Mouse (Mus musculus) forebrain, embryonic 12.5 days (tissue): ENCODE measurements at regions not wholly inside any gene's neighbourhood (a gene's known extent, or its start where the extent isn't known, plus 50 kb on each side); places are given as distances from the start of the nearest gene placed in this dataset.

Experiments used
- ATAC-seq: fragments of 200-750 bp; cut with Nextera tagmentation; 2 replicates; pipeline ENCODE4 v1.8.0; 2017; ENCODE audit warnings: moderate TSS enrichment; ENCODE audit not compliant: low FRiP score
- H3K27ac ChIP-seq: fragments of 300-500 bp; sonication (generic); 2 replicates; pipeline ENCODE4 v1.5.1; 2016; ENCODE audit warnings: mild to moderate bottlenecking
- H3K27me3 ChIP-seq: fragments of 300-500 bp; sonication (generic); 2 replicates; pipeline ENCODE4 v1.6.1; 2016; ENCODE audit warnings: mild to moderate bottlenecking
- H3K36me3 ChIP-seq: fragments of 300-500 bp; sonication (generic); replicated peaks from 2 replicates; pipeline ENCODE4 v1.6.1; 2016; ENCODE audit warnings: mild to moderate bottlenecking
- H3K4me1 ChIP-seq: fragments of 300-500 bp; sonication (generic); 2 replicates; pipeline ENCODE4 v1.6.1; 2016
- H3K4me2 ChIP-seq: fragments of 300-500 bp; sonication (generic); 2 replicates; pipeline ENCODE4 v1.6.1; 2016; ENCODE audit warnings: mild to moderate bottlenecking, moderate library complexity
- H3K4me3 ChIP-seq: fragments of 300-500 bp; sonication (generic); replicated peaks from 2 replicates; pipeline ENCODE4 v1.5.1; 2016; ENCODE audit warnings: mild to moderate bottlenecking
- H3K9ac ChIP-seq: fragments of 300-500 bp; sonication (generic); 2 replicates; pipeline ENCODE4 v1.6.1; 2016; ENCODE audit warnings: mild to moderate bottlenecking
- H3K9me3 ChIP-seq: fragments of 300-500 bp; sonication (generic); 2 replicates; pipeline ENCODE4 v1.6.1; 2016
- WGBS: fragments of 180-500 bp; shearing (Covaris S2); methylation state at CpG from one replicate; pipeline ENCODE4 v1.1.7; 2016; 5-methylcytosine and 5-hydroxymethylcytosine counted together

GRCm38 (mm10) chr9:30521556-30522240, 94.8 kb downstream of the Snx19 start:
- 0 out of 2 replicates have a peak, but pooled peaks cover 7% of the 10 kb centered on the region for H3K4me1 ChIP-seq
- H3K4me2 ChIP-seq: no peak overlapping the region
- H3K36me3 ChIP-seq: no peaks in the 10 kb centered on the region
- no peak overlapping the region for H3K27ac ChIP-seq
- 84% methylated on average over 6 of the region's 6 CpGs for WGBS
- no peak overlapping the region for H3K9ac ChIP-seq
- H3K27me3 ChIP-seq: no peaks in the 10 kb centered on the region
- no peak for ATAC-seq
- no peak overlapping the region for H3K4me3 ChIP-seq
- no peaks in the 10 kb centered on the region for H3K9me3 ChIP-seq

- WGBS: 51% methylated on average over 9 of the region's 9 CpGs
- H3K4me3 ChIP-seq: no peak overlapping the region
Measured at GRCm38 (mm10) chr9:30520853-30521439, 94.0 kb downstream of the Snx19 start.

GRCm38 (mm10) chr9:30520116-30520515, 93.2 kb downstream of the Snx19 start:
- WGBS: 59% methylated on average over 1 of the region's 1 CpGs
- Histone ChIP-seq H3K9me3 (no peaks in the 10 kb centered on the region), H3K4me1 (0 out of 2 replicates have a peak, but pooled peaks cover 7% of the 10 kb centered on the region), H3K9ac (no peak overlapping the region), H3K4me2 (no peak overlapping the region), H3K36me3 (no peaks in the 10 kb centered on the region), H3K27ac (no peak overlapping the region), H3K4me3 (no peak overlapping the region), H3K27me3 (no peaks in the 10 kb centered on the region)
- no peak for ATAC-seq

More at GRCm38 (mm10) chr9:30520853-30521439, 94.0 kb downstream of the Snx19 start:
- Histone ChIP-seq H3K9me3 (no peaks in the 10 kb centered on the region), H3K4me2 (no peak overlapping the region), H3K27ac (no peak overlapping the region), H3K36me3 (no peaks in the 10 kb centered on the region), H3K27me3 (no peaks in the 10 kb centered on the region), H3K4me1 (0 out of 2 replicates have a peak, but pooled peaks cover 7% of the 10 kb centered on the region), H3K9ac (no peak overlapping the region)
- ATAC-seq: 0 out of 2 replicates have a peak, but pooled peaks have one; percentile 46

- WGBS: 91% methylated on average over 1 of the region's 1 CpGs
- Histone ChIP-seq H3K36me3 (no peaks in the 10 kb centered on the region), H3K9ac (no peak overlapping the region), H3K4me2 (no peak overlapping the region), H3K9me3 (no peaks in the 10 kb centered on the region), H3K27ac (no peak overlapping the region), H3K4me3 (no peak overlapping the region), H3K4me1 (0 out of 2 replicates have a peak, but pooled peaks cover 7% of the 10 kb centered on the region), H3K27me3 (no peaks in the 10 kb centered on the region)
- no peak for ATAC-seq
Measured at GRCm38 (mm10) chr9:30519231-30519630, 92.3 kb downstream of the Snx19 start.
